Mouse (Mus musculus) hindbrain, embryonic 12.5 days (tissue): Measurements from ENCODE around the gene Arhgap21. TPM values are rescaled to one million over a fixed set of nuclear protein-coding genes. Genes with fewer than 3 reads are reported as not detected.

ENCODE experiments used
- ATAC-seq: fragments of 200-750 bp; cut with Nextera tagmentation; 2 replicates; pipeline ENCODE4 v1.8.0; 2017; ENCODE audit warnings: moderate TSS enrichment; ENCODE audit not compliant: low FRiP score
- H3K27ac ChIP-seq: fragments of 300-500 bp; sonication (generic); 2 replicates; pipeline ENCODE4 v1.5.1; 2016; ENCODE audit warnings: mild to moderate bottlenecking
- H3K27me3 ChIP-seq: fragments of 300-500 bp; sonication (generic); 2 replicates; pipeline ENCODE4 v1.6.1; 2016; ENCODE audit warnings: mild to moderate bottlenecking
- H3K36me3 ChIP-seq: fragments of 300-500 bp; sonication (generic); 2 replicates; pipeline ENCODE4 v1.6.1; 2016; ENCODE audit warnings: mild to moderate bottlenecking
- H3K4me1 ChIP-seq: fragments of 300-500 bp; sonication (generic); 2 replicates; pipeline ENCODE4 v1.6.1; 2016
- H3K4me2 ChIP-seq: fragments of 300-500 bp; sonication (generic); replicated peaks from 2 replicates; pipeline ENCODE4 v1.6.1; 2016; ENCODE audit warnings: mild to moderate bottlenecking
- H3K4me3 ChIP-seq: fragments of 300-500 bp; sonication (generic); 2 replicates; pipeline ENCODE4 v1.5.1; 2016; ENCODE audit warnings: mild to moderate bottlenecking
- H3K9ac ChIP-seq: fragments of 300-500 bp; sonication (generic); 2 replicates; pipeline ENCODE4 v1.6.1; 2016; ENCODE audit warnings: mild to moderate bottlenecking, moderate library complexity
- H3K9me3 ChIP-seq: fragments of 300-500 bp; sonication (generic); replicated peaks from 2 replicates; pipeline ENCODE4 v1.6.1; 2016; ENCODE audit warnings: mild to moderate bottlenecking
- WGBS: fragments of 180-500 bp; shearing (Covaris S2); methylation state at CpG from one replicate; pipeline ENCODE4 v1.1.7; 2016; 5-methylcytosine and 5-hydroxymethylcytosine counted together
- polyA plus RNA-seq: library from polyadenylated mRNA; unstranded; fragments of >200 nt; fragmentation: Nextera tagmentation; extraction: Ambion mirVana; gene quantifications from 2 replicates; pipeline ENCODE4 v1.2.1, GENCODE M21; 2016

Gene Arhgap21
- polyA plus RNA-seq, 1 experiment from 2014 or later: 64.4 TPM

DNA sequence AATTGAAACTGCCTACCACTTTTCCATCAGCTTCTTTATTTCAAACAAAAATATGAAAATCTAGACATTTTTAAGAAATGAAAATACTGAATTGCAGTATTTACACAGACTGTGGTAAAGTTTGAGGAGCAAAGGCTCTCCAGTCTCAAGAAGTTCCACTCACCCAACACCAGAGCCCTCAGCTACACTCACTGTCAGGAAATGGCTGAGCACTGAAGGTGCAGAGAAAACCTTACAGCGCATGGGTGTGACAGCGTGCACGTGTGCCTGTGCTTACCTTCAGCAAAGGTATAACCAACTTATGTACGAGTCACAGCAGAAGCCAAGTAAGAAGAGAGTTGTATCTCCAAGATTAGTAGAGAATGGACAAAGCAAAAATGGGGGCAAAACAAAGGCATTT lies 66.8 kb downstream of the Arhgap21 start:
- H3K9ac ChIP-seq: no peak overlapping the region
- H3K36me3 ChIP-seq: no peaks in the 10 kb centered on the region
- H3K4me2 ChIP-seq: no peak overlapping the region
- no peak overlapping the region for H3K4me3 ChIP-seq
- H3K27ac ChIP-seq: no peak overlapping the region
- no peaks in the 10 kb centered on the region for H3K9me3 ChIP-seq
- H3K4me1 ChIP-seq: no peaks in the 10 kb centered on the region
- no peaks in the 10 kb centered on the region for H3K27me3 ChIP-seq
- 95% methylated on average over 4 of the region's 4 CpGs for WGBS
- ATAC-seq: no peak

DNA sequence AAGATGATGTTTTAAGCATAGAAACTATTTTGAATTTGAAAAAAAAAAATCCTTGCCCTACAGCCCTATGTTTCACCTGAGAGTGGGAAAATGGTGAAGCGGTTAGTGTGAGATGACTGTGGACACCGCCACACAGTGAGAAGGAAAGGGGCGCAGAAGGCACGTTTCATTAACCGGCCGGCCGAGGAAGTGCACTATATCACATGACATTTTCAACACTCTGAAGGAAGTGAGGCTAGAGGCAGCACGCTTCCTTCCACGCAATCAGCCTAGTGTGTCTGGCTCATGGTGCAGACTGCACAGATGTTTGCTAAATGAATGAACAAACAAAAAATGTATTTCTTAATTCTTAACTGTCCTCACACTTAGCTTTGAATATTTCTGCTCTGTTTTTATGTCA lies 69.4 kb downstream of the Arhgap21 start:
- Histone ChIP-seq H3K27me3 (no peaks in the 10 kb centered on the region), H3K27ac (no peak overlapping the region), H3K9ac (no peak overlapping the region), H3K4me1 (no peaks in the 10 kb centered on the region), H3K4me3 (no peak overlapping the region), H3K4me2 (no peak overlapping the region), H3K9me3 (no peaks in the 10 kb centered on the region), H3K36me3 (no peaks in the 10 kb centered on the region)
- WGBS: 84% methylated on average over 9 of the region's 9 CpGs
- ATAC-seq: no peak

DNA sequence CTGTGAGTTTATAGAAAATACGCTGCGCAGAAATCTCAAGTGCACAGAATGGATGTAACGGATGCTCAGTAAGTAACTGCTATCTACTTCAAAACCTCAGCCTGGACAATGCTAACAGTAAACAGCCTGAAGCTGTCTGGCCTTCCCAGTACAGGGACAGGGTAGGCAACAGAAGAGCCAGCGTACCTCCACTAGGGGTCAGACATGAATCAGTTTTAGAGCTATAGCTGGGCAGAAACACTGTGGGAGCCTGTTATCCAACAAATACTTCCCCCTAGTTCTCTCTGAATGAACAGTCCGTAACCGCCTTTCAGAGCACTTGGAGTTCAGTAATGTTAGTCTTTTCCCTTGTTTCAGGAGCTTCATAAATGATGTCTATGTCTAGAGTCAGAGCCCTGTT lies 70.0 kb downstream of the Arhgap21 start:
- no peak overlapping the region for H3K27ac ChIP-seq

DNA sequence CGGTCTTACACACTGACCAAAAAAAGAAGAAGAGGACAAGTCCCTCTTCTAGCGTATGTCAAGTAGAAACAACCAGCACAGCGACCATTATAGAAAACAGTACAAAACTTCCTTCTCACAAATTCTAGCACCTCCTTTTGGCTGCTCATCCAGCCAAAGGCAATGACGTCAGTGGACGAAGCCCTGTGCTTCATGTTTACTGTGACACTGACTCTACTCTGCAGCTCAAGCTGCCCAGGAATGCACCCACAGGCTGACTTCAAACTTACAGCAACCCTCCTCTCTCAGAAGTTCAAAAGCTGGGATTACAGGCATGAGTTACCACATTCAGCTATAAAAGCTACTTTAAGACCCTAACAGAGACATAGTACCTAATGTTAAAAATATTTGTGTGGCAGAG lies 72.2 kb downstream of the Arhgap21 start:
- 85% methylated on average over 5 of the region's 5 CpGs for WGBS

More for the DNA sequence above, 70.0 kb downstream of the Arhgap21 start:
- Histone ChIP-seq H3K4me2 (no peak overlapping the region), H3K9ac (no peak overlapping the region), H3K36me3 (no peaks in the 10 kb centered on the region), H3K4me1 (peaks cover 2% of the 10 kb centered on the region; the same call in 1 of the 2 replicates), H3K27me3 (no peaks in the 10 kb centered on the region), H3K9me3 (no peaks in the 10 kb centered on the region), H3K4me3 (no peak overlapping the region)
- WGBS: 46% methylated on average over 6 of the region's 6 CpGs
- ATAC-seq: peak; percentile 90

DNA sequence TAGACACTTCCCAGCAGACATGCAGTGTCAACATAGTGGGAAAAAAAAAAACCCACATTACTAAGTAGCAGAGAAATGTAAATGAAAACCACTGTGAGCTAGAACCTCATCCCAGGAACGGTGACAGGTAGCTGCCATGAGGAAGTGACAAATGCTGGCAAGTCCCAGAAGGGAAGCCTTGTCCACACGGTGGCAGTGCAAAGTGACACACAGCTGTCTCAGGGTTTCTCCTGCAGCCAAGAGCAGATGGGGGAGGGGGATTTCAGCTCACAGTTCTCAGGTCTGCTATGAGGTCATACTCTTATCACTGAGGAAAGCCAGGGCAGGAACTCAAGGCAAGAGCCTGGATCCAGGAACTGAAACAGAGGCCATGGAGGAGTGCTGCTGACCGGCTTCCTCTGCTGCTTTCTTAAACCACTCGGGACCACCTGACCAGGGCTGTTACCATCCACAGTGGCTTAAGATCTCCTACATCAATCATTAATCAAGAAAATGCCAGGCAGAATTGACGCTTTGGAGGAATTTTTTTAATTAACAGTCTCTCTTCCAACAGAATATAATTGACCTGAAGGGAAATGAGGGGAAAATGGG lies 74.5 kb downstream of the Arhgap21 start:
- H3K9me3 ChIP-seq: no peaks in the 10 kb centered on the region
- H3K9ac ChIP-seq: no peak overlapping the region
- H3K36me3 ChIP-seq: peaks cover 5% of the 10 kb centered on the region; the same call in 1 of the 2 replicates
- WGBS: 43% methylated on average over 5 of the region's 5 CpGs
- no peak overlapping the region for H3K27ac ChIP-seq
- ATAC-seq: peak; percentile 64
- H3K4me1 ChIP-seq: peaks cover 2% of the 10 kb centered on the region; the same call in 1 of the 2 replicates
- no peak overlapping the region for H3K4me3 ChIP-seq
- no peaks in the 10 kb centered on the region for H3K27me3 ChIP-seq
- H3K4me2 ChIP-seq: no peak overlapping the region

More for the DNA sequence above, 72.2 kb downstream of the Arhgap21 start:
- Histone ChIP-seq H3K9me3 (no peaks in the 10 kb centered on the region), H3K4me2 (no peak overlapping the region), H3K36me3 (no peaks in the 10 kb centered on the region), H3K27me3 (no peaks in the 10 kb centered on the region), H3K4me1 (peaks cover 2% of the 10 kb centered on the region; the same call in 1 of the 2 replicates), H3K27ac (no peak overlapping the region), H3K9ac (no peak overlapping the region), H3K4me3 (no peak overlapping the region)
- ATAC-seq: no peak

DNA sequence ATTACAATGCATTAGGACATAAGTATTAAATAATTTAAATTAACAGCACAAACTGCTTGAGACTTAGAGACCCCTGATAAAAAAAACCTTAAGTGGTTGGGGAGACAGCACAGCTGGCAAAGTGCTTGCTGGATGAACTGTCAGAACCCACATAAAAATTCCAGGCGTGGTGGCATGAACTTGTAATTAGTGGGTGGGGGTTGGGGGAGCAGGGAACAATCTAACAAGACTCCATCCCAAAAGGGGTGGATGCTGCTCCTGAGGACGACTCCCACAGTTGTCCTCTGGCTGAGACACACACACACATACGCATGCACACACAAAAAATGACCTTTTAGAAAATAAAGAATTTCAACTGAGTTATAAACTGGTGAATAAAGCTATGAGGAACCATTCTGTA lies 79.9 kb downstream of the Arhgap21 start:
- no peaks in the 10 kb centered on the region for H3K9me3 ChIP-seq
- H3K4me3 ChIP-seq: no peak overlapping the region
- H3K4me2 ChIP-seq: no peak overlapping the region
- H3K27ac ChIP-seq: no peak overlapping the region
- no peak for ATAC-seq
- 75% methylated on average over 3 of the region's 3 CpGs for WGBS
- no peaks in the 10 kb centered on the region for H3K4me1 ChIP-seq
- H3K9ac ChIP-seq: no peak overlapping the region
- H3K27me3 ChIP-seq: no peaks in the 10 kb centered on the region
- peaks cover 12% of the 10 kb centered on the region for H3K36me3 ChIP-seq

DNA sequence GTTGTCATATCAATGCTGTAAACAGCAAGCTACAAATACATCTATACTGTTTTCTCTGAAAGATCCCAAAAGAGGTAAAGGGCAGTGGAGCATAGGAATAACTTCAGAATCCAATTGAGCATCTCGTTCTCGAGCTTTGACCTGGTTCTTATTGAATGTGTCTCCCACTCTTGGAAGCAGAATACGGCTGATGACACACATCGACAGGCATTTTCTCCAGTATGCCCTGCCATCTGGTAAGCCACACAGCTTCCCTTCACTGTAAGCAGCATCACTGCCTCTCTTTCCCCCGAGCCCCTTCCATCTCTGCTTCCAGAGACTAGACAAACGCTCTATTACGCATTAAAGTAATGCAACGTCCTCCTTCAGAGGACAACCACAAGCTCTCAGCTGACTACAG lies 85.4 kb downstream of the Arhgap21 start:
- 86% methylated on average over 8 of the region's 8 CpGs for WGBS
- Histone ChIP-seq H3K27ac (no peak overlapping the region), H3K4me2 (no peak overlapping the region), H3K4me1 (no peaks in the 10 kb centered on the region), H3K4me3 (no peak overlapping the region), H3K36me3 (peaks cover 45% of the 10 kb centered on the region), H3K9me3 (no peaks in the 10 kb centered on the region), H3K9ac (no peak overlapping the region), H3K27me3 (no peaks in the 10 kb centered on the region)
- ATAC-seq: no peak

DNA sequence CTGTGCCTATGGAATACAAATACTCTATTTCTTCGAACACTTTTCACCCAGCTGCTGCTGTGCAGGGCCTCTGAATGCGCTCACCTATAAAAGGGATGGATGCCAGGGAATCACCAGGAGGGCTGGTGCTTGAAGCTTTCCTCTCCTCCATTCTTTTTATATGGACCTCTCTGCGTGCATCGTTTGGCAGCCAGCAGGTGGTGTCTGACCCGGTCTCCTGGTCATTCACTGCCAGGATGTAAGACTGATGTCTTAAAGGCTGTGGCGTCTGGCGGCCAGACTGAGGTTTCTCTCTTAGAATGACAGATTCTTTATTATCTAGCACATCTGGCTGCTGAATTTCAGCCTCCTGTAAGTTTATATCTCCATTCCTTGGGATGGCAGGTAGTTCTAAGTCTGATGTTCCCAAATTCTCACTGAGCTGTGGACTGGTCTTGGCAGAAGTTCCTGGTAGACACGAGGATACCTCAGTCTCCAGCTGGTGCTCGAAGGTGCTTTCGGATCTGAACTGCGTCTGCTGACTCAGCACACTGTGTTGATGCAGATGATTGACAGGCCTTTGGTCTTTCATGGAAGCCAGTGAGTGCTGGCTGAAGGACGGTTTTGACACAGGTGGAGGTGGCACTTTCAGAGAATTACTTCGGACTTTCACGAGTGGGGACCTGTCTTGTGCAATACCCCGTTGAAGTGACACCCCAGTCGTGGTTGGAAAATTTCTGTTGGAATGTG lies 88.6 kb downstream of the Arhgap21 start:
- H3K4me1 ChIP-seq: no peaks in the 10 kb centered on the region
- no peaks in the 10 kb centered on the region for H3K27me3 ChIP-seq
- WGBS: 75% methylated on average over 16 of the region's 16 CpGs

DNA sequence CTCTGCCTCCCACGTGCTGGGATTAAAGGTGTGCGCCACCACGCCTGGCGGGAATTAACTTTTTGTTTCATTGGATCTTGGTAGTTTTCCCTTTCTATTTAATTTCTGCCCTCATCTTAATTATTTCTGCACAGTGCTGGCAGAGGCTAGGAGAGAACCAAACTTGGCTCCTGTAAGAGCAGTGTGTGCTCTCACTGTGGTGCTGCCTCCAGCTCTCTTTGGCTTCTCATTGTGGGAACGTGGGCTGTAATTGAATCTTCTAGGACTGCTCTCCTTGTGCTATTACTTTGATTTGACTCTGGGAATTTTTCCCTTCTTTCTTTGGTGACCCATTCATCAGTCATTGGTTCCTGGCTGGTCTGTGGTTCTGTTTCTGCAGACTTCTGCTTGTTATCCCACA lies 94.1 kb downstream of the Arhgap21 start:
- H3K36me3 ChIP-seq: peaks cover 37% of the 10 kb centered on the region
- no peak overlapping the region for H3K9ac ChIP-seq
- no peaks in the 10 kb centered on the region for H3K9me3 ChIP-seq
- H3K27ac ChIP-seq: no peak overlapping the region
- no peak for ATAC-seq
- 92% methylated on average over 5 of the region's 5 CpGs for WGBS
- H3K4me1 ChIP-seq: no peaks in the 10 kb centered on the region
- no peaks in the 10 kb centered on the region for H3K27me3 ChIP-seq
- no peak overlapping the region for H3K4me2 ChIP-seq
- no peak overlapping the region for H3K4me3 ChIP-seq

More for the DNA sequence above, 88.6 kb downstream of the Arhgap21 start:
- Histone ChIP-seq H3K36me3 (peaks cover 43% of the 10 kb centered on the region), H3K4me3 (no peak overlapping the region), H3K27ac (no peak overlapping the region), H3K4me2 (no peak overlapping the region), H3K9ac (no peak overlapping the region), H3K9me3 (no peaks in the 10 kb centered on the region)
- no peak for ATAC-seq

DNA sequence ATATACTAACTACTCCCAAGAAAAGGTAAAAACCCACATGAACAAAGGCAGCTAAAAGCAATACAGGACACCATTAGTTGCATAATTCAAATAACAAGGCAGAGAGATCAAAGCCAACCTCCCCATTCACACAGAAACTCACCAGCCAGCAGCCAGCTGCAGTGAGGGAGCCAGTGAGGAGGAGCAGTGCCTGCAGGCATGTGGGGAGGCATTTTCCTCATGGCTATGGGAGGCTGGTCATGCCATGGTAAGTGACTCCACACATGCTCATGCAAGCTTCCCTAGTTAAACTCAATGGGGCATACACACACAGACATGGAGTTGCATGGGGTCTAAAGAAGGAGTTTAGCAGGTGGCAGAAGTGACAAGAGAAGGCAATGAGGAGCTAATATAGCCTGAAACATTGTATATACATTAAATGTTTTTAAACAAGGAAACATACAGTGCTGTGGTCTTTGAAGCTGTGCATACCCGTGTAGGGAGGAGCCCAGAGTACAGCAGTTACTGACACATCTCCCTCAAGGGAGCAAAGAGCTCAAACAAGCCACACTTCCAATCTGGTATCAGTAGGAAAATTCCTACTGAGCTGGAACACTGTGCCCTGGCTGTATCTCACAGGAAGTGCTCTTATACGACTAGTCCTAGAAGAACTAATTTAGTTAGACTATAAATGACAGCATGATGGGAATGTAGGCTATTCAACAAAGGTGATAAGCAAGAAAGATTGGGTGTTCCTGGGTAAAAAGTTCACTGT lies 99.3 kb downstream of the Arhgap21 start:
- 64% methylated on average over 2 of the region's 2 CpGs for WGBS
- Histone ChIP-seq H3K36me3 (peaks cover 43% of the 10 kb centered on the region), H3K27me3 (no peaks in the 10 kb centered on the region), H3K9ac (no peak overlapping the region), H3K4me2 (no peak overlapping the region), H3K4me1 (no peaks in the 10 kb centered on the region), H3K4me3 (no peak overlapping the region), H3K9me3 (no peaks in the 10 kb centered on the region), H3K27ac (no peak overlapping the region)
- ATAC-seq: no peak

DNA sequence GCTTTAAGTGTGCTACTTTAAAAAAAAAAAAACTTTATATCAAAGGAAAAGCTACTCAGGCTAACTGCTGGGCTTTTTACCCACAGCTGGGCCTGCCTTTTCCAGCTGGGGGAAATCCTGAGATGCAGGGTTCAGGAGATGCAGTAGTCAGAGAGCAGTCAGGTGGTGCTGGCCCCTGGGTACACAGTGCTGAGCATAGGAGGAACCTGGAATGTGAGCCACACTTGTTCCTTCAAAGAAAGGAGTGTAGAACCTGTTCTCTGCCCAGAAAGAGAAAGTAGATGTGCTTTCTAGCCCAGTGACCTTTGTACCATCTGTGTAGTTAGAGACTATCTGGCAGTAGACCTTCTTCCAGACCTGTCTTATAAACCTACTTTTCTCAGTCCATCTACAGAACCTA lies 100.6 kb downstream of the Arhgap21 start:
- Histone ChIP-seq H3K27me3 (no peaks in the 10 kb centered on the region), H3K36me3 (peaks cover 47% of the 10 kb centered on the region), H3K27ac (no peak overlapping the region), H3K4me2 (no peak overlapping the region), H3K4me1 (no peaks in the 10 kb centered on the region), H3K9ac (no peak overlapping the region), H3K4me3 (no peak overlapping the region), H3K9me3 (no peaks in the 10 kb centered on the region)
- ATAC-seq: no peak

DNA sequence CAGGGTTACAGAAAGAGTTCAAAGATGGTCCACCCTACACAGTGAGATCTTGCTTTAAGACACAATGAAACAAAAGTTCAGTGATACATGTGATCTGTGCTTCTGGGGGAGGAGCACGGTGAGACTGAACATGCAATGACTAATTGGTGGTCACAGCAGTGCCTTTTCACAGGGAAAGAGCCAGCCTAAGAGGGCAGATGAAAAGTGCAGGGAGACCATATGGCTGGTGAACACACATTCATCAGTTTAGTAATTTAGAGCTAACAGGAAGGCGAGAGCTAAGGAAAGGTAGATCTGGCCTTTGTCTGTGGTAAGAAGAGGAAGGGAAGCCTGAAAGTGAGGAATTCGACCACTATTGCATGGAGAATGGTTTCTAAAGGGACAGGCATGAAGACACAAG lies 102.9 kb downstream of the Arhgap21 start:
- Histone ChIP-seq H3K9ac (no peak overlapping the region), H3K4me2 (no peak overlapping the region), H3K27ac (no peak overlapping the region), H3K27me3 (no peaks in the 10 kb centered on the region), H3K36me3 (peaks cover 63% of the 10 kb centered on the region), H3K4me3 (no peak overlapping the region), H3K9me3 (no peaks in the 10 kb centered on the region), H3K4me1 (no peaks in the 10 kb centered on the region)
- 77% methylated on average over 3 of the region's 3 CpGs for WGBS
- ATAC-seq: no peak
